Mouse (Mus musculus) heart, postnatal 0 days (tissue): ENCODE measurements around the gene Prmt3. TPM values are rescaled to one million over a fixed set of nuclear protein-coding genes. Genes with fewer than 3 reads are reported as not detected.

Experiments used
- ATAC-seq: fragments of 200-750 bp; cut with Nextera tagmentation; 2 replicates; pipeline ENCODE4 v1.8.0; 2017; ENCODE audit warnings: low read depth, moderate number of reproducible peaks, moderate library complexity; ENCODE audit not compliant: insufficient read depth
- DNase-seq: peaks from one replicate; pipeline ENCODE4 v3.0.0-alpha.2; 2016; ENCODE audit warnings: low spot score
- H3K27ac ChIP-seq: fragments of 300-500 bp; sonication (generic); 2 replicates; pipeline ENCODE4 v1.5.1; 2014; ENCODE audit warnings: low read depth, mild to moderate bottlenecking
- H3K27me3 ChIP-seq: fragments of 300-500 bp; sonication (generic); 2 replicates; pipeline ENCODE4 v1.6.1; 2014; ENCODE audit warnings: low read length, mixed read lengths; ENCODE audit not compliant: control insufficient read depth, insufficient read depth
- H3K36me3 ChIP-seq: fragments of 300-500 bp; sonication (generic); replicated peaks from 2 replicates; pipeline ENCODE4 v1.6.1; 2014; ENCODE audit warnings: low read length, mixed read lengths; ENCODE audit not compliant: control insufficient read depth, insufficient read depth
- H3K4me1 ChIP-seq: fragments of 300-500 bp; sonication (generic); 2 replicates; pipeline ENCODE4 v1.6.1; 2014; ENCODE audit warnings: antibody characterized with exemption; ENCODE audit not compliant: control insufficient read depth, insufficient read depth
- H3K4me2 ChIP-seq: fragments of 300-500 bp; sonication (generic); 2 replicates; pipeline ENCODE4 v1.6.1; 2014; ENCODE audit warnings: low read depth, mild to moderate bottlenecking, low read length, moderate library complexity
- H3K4me3 ChIP-seq: fragments of 300-500 bp; sonication (generic); 2 replicates; pipeline ENCODE4 v1.5.1; 2014; ENCODE audit warnings: low read depth, low read length
- H3K9ac ChIP-seq: fragments of 300-500 bp; sonication (generic); replicated peaks from 2 replicates; pipeline ENCODE4 v1.6.1; 2014; ENCODE audit warnings: low read depth, low read length, mixed read lengths
- H3K9me3 ChIP-seq: fragments of 300-500 bp; sonication (generic); replicated peaks from 2 replicates; pipeline ENCODE4 v1.6.1; 2016; ENCODE audit warnings: low read length; ENCODE audit not compliant: control insufficient read depth
- CTCF ChIP-seq: IDR thresholded peaks from 2 replicates; pipeline ENCODE4 v1.5.1; 2016; ENCODE audit warnings: antibody characterized with exemption, control low read depth, low read depth
- EP300 ChIP-seq: IDR thresholded peaks from 2 replicates; pipeline ENCODE4 v1.6.1; 2016; ENCODE audit warnings: antibody characterized with exemption, low read depth
- WGBS: fragments of 180-500 bp; shearing (Covaris S2); extraction: QIAGEN DNeasy Blood & Tissue Kit; methylation state at CpG from one replicate; pipeline ENCODE4 v1.1.7; 2014; 5-methylcytosine and 5-hydroxymethylcytosine counted together
- polyA plus RNA-seq: library from polyadenylated mRNA; unstranded; fragments of >200 nt; fragmentation: Nextera tagmentation; extraction: Ambion mirVana; gene quantifications from 2 replicates; pipeline ENCODE4 v1.2.1, GENCODE M21; 2015
- total RNA-seq: library from RNA; depleted of rRNA; stranded (reverse); fragments of >200 nt; gene quantifications from 2 replicates; pipeline ENCODE4 v1.2.3, GENCODE M21; 2014; ENCODE audit warnings: low replicate concordance

The Prmt3 gene
- total and polyA plus RNA-seq, 2 experiments from 2014 or later = 27.1 to 34.7 TPM

GRCm38 (mm10) chr7:49794304-49794703 is 16.2 kb downstream of the Prmt3 start:
- Histone ChIP-seq H3K4me2 (no peak overlapping the region), H3K9me3 (no peaks in the 10 kb centered on the region), H3K36me3 (peaks cover 69% of the 10 kb centered on the region), H3K27ac (no peak overlapping the region), H3K27me3 (no peaks in the 10 kb centered on the region), H3K4me3 (no peak overlapping the region), H3K9ac (no peak overlapping the region), H3K4me1 (no peaks in the 10 kb centered on the region)
- TF ChIP-seq EP300 = no peak
- no peak for TF ChIP-seq CTCF
- DNase-seq (no peak), ATAC-seq (no peak)
- 89% methylated on average over 2 of the region's 2 CpGs for WGBS

GRCm38 (mm10) chr7:49797171-49797570 is 19.0 kb downstream of the Prmt3 start:
- TF ChIP-seq CTCF (no peak), EP300 (no peak)
- peaks cover 53% of the 10 kb centered on the region for H3K36me3 ChIP-seq
- no peaks in the 10 kb centered on the region for H3K27me3 ChIP-seq
- no peak overlapping the region for H3K9ac ChIP-seq
- H3K4me2 ChIP-seq = no peak overlapping the region
- H3K4me1 ChIP-seq = no peaks in the 10 kb centered on the region
- 67% methylated on average over 1 of the region's 1 CpGs for WGBS
- ATAC-seq (no peak), DNase-seq (no peak)
- no peak overlapping the region for H3K27ac ChIP-seq
- no peak overlapping the region for H3K4me3 ChIP-seq
- no peaks in the 10 kb centered on the region for H3K9me3 ChIP-seq

GRCm38 (mm10) chr7:49803511-49803910 is 25.4 kb downstream of the Prmt3 start:
- no peak for TF ChIP-seq EP300
- TF ChIP-seq CTCF = no peak
- Histone ChIP-seq H3K27me3 (no peaks in the 10 kb centered on the region), H3K4me2 (no peak overlapping the region), H3K4me3 (no peak overlapping the region), H3K9me3 (no peaks in the 10 kb centered on the region), H3K27ac (no peak overlapping the region), H3K9ac (no peak overlapping the region), H3K4me1 (0 out of 2 replicates have a peak, but pooled peaks cover 4% of the 10 kb centered on the region), H3K36me3 (peaks cover 31% of the 10 kb centered on the region)
- ATAC-seq = no peak
- DNase-seq = no peak
- 82% methylated on average over 6 of the region's 6 CpGs for WGBS

- Histone ChIP-seq H3K4me3 (no peak overlapping the region), H3K36me3 (peaks cover 28% of the 10 kb centered on the region), H3K27me3 (no peaks in the 10 kb centered on the region), H3K4me1 (0 out of 2 replicates have a peak, but pooled peaks cover 4% of the 10 kb centered on the region), H3K27ac (no peak overlapping the region), H3K9me3 (no peaks in the 10 kb centered on the region), H3K9ac (no peak overlapping the region), H3K4me2 (no peak overlapping the region)
- no peak for DNase-seq
- 29% methylated on average over 5 of the region's 5 CpGs for WGBS
- no peak for TF ChIP-seq CTCF
- TF ChIP-seq EP300 = no peak
- no peak for ATAC-seq
Observed at GRCm38 (mm10) chr7:49804638-49805165, 26.6 kb downstream of the Prmt3 start.

- peaks cover 23% of the 10 kb centered on the region for H3K36me3 ChIP-seq
- 0 out of 2 replicates have a peak, but pooled peaks cover 4% of the 10 kb centered on the region for H3K4me1 ChIP-seq
- DNase-seq (no peak), ATAC-seq (no peak)
- no peaks in the 10 kb centered on the region for H3K9me3 ChIP-seq
- 83% methylated on average over 3 of the region's 3 CpGs for WGBS
- H3K4me2 ChIP-seq = no peak overlapping the region
- no peak overlapping the region for H3K4me3 ChIP-seq
- no peak overlapping the region for H3K9ac ChIP-seq
- TF ChIP-seq EP300 = no peak
- TF ChIP-seq CTCF = no peak
- H3K27ac ChIP-seq = no peak overlapping the region
- H3K27me3 ChIP-seq = no peaks in the 10 kb centered on the region
Observed at GRCm38 (mm10) chr7:49805618-49806017, 27.5 kb downstream of the Prmt3 start.

GRCm38 (mm10) chr7:49807093-49807682 is 29.0 kb downstream of the Prmt3 start:
- H3K4me2 ChIP-seq = no peak overlapping the region
- no peak for ATAC-seq
- H3K9me3 ChIP-seq = no peaks in the 10 kb centered on the region
- no peak overlapping the region for H3K4me3 ChIP-seq
- H3K36me3 ChIP-seq = peaks cover 24% of the 10 kb centered on the region
- WGBS = 70% methylated on average over 9 of the region's 9 CpGs
- TF ChIP-seq CTCF (no peak), EP300 (no peak)
- H3K4me1 ChIP-seq = 0 out of 2 replicates have a peak, but pooled peaks cover 4% of the 10 kb centered on the region
- DNase-seq = no peak
- H3K9ac ChIP-seq = no peak overlapping the region
- no peak overlapping the region for H3K27ac ChIP-seq
- H3K27me3 ChIP-seq = no peaks in the 10 kb centered on the region
